Mouse (Mus musculus) MEL (cell line): Measurements from ENCODE around the gene Gipr.

ENCODE experiments used
- CTCF ChIP-seq, 3 experiments: IDR thresholded peaks in 2 of 3; conservative IDR thresholded peaks in 1 of 3; 2 replicates each; pipeline ENCODE4 v1.5.1; 2011 to 2012; ENCODE audit warnings: low read length in 3 of 3, low read depth in 2 of 3, mild to moderate bottlenecking in 2 of 3, improper control_type of control experiment in 1 of 3, inconsistent platforms in 1 of 3, mixed read lengths in 1 of 3, moderate library complexity in 1 of 3; ENCODE audit not compliant: control insufficient read depth in 1 of 3, insufficient read depth in 1 of 3, poor library complexity in 1 of 3, severe bottlenecking in 1 of 3
- EP300 ChIP-seq, 2 experiments: IDR thresholded peaks; 2 replicates each; pipeline ENCODE4 v1.6.1; 2011; ENCODE audit warnings: improper control_type of control experiment in 2 of 2, low read length in 2 of 2, low read depth in 1 of 2, mild to moderate bottlenecking in 1 of 2
- ETS1 ChIP-seq: IDR thresholded peaks from 2 replicates; pipeline ENCODE4 v1.6.1; 2012; ENCODE audit warnings: low read depth, mild to moderate bottlenecking, inconsistent platforms, low read length, improper control_type of control experiment, moderate library complexity
- GATA1 ChIP-seq: IDR thresholded peaks from 2 replicates; pipeline ENCODE4 v1.6.1; 2011; ENCODE audit warnings: low read depth, low read length, improper control_type of control experiment
- MEF2A ChIP-seq: IDR thresholded peaks from 2 replicates; pipeline ENCODE4 v1.6.1; 2014; ENCODE audit warnings: low read depth, mild to moderate bottlenecking, inconsistent platforms, low read length, improper control_type of control experiment; ENCODE audit not compliant: poor library complexity, insufficient replicate concordance, severe bottlenecking; ENCODE audit errors: extremely low read depth
- NRF1 ChIP-seq: IDR thresholded peaks from 2 replicates; pipeline ENCODE4 v1.6.1; 2014; ENCODE audit warnings: low read depth, mild to moderate bottlenecking, inconsistent platforms, low read length, improper control_type of control experiment, moderate library complexity; ENCODE audit not compliant: poor library complexity, insufficient read depth, severe bottlenecking
- POLR2A ChIP-seq, 2 experiments: IDR thresholded peaks; 2 replicates each; pipeline ENCODE4 v1.6.1; 2011 to 2012; ENCODE audit warnings: low read length in 2 of 2, mild to moderate bottlenecking in 2 of 2, control low read depth in 1 of 2, improper control_type of control experiment in 1 of 2, low read depth in 1 of 2, moderate library complexity in 1 of 2; ENCODE audit not compliant: control insufficient read depth in 1 of 2, insufficient read depth in 1 of 2, poor library complexity in 1 of 2
- UBTF ChIP-seq: IDR thresholded peaks from 2 replicates; pipeline ENCODE4 v1.6.1; 2012; ENCODE audit warnings: low read depth, mild to moderate bottlenecking, inconsistent platforms, low read length, improper control_type of control experiment, moderate library complexity, borderline replicate concordance; ENCODE audit not compliant: insufficient read depth
- ZNF384 ChIP-seq: IDR thresholded peaks from 2 replicates; pipeline ENCODE4 v1.6.1; 2012; ENCODE audit warnings: low read depth, mild to moderate bottlenecking, inconsistent platforms, low read length, improper control_type of control experiment

GRCm38 (mm10) chr7:19184250-19184649 lies 18.3 kb upstream of the Gipr start:
- TF ChIP-seq CTCF (IDR thresholded peaks at IDR 0.05 in 2 of 3, conservative IDR thresholded peaks at IDR 0.05 in 1 of 3; ENCODE audit: control insufficient read depth in 1 of 3, insufficient read depth in 1 of 3, low read depth in 2 of 3, low read length in 3 of 3, poor library complexity in 1 of 3, severe bottlenecking in 1 of 3): no peak
- no peak for TF ChIP-seq GATA1
- no peak for TF ChIP-seq ETS1
- TF ChIP-seq NRF1: no peak
- TF ChIP-seq POLR2A (IDR thresholded peaks at IDR 0.05; ENCODE audit: control insufficient read depth in 1 of 2, insufficient read depth in 1 of 2, low read depth in 1 of 2, low read length in 2 of 2, poor library complexity in 1 of 2): no peak
- no peak for TF ChIP-seq MEF2A
- TF ChIP-seq ZNF384: no peak
- no peak for TF ChIP-seq UBTF
- TF ChIP-seq EP300 (IDR thresholded peaks at IDR 0.05; ENCODE audit: low read depth in 1 of 2, low read length in 2 of 2): no peak
